Comparison of ENCODE assay signal across 11 mouse cellular contexts in genomic region chr6:121300504-121300903, GRCm38 (mm10). TPM values are rescaled to one million over a fixed set of nuclear protein-coding genes. Genes with fewer than 3 reads are reported as not detected.
DNase-seq lines count a peak whose midpoint lies in the region; ATAC-seq lines count a peak whose summit lies in the region.
"Had no signal": no experiment of that assay in that cellular context is flagged by ENCODE, and none has a peak within 500 bp of the region (broad histone marks: within the 10 kb centered on the region; RNA-seq: fewer than 3 reads in every experiment).

No protein-coding gene starts in this region.

- WGBS in heart, embryonic 15.5 days = 38% methylated on average over 9 of the region's 9 CpGs
- WGBS in embryonic facial prominence, embryonic 12.5 days = 44% methylated on average over 9 of the region's 9 CpGs
- 46% methylated on average over 9 of the region's 9 CpGs for WGBS in liver, embryonic 12.5 days (ENCODE audit: insufficient replicate concordance)
- WGBS in midbrain, embryonic 13.5 days = 70% methylated on average over 9 of the region's 9 CpGs

- no peak for ATAC-seq in heart, embryonic 15.5 days (replicated peaks; ENCODE audit: insufficient number of reproducible peaks, insufficient read depth, low FRiP score, low read depth)
- ATAC-seq in embryonic facial prominence, embryonic 12.5 days (ENCODE audit: insufficient number of reproducible peaks, insufficient read depth, low FRiP score, low TSS enrichment) = no peak
- ATAC-seq in liver, embryonic 12.5 days = peak; percentile 62
- no peak for ATAC-seq in frontal cortex, adult (ENCODE audit: low TSS enrichment)
- ATAC-seq in midbrain, embryonic 13.5 days = no peak
- ATAC-seq: midbrain, embryonic 16.5 days had no signal

- H3K36me3 ChIP-seq in heart, embryonic 15.5 days = no peaks in the 10 kb centered on the region
- H3K36me3 ChIP-seq in embryonic facial prominence, embryonic 12.5 days = no peaks in the 10 kb centered on the region
- no peaks in the 10 kb centered on the region for H3K36me3 ChIP-seq in liver, embryonic 12.5 days
- no peaks in the 10 kb centered on the region for H3K36me3 ChIP-seq in midbrain, embryonic 13.5 days

- no peak overlapping the region for H3K9ac ChIP-seq in heart, embryonic 15.5 days
- H3K9ac ChIP-seq in embryonic facial prominence, embryonic 12.5 days = no peak overlapping the region
- no peak overlapping the region for H3K9ac ChIP-seq in liver, embryonic 12.5 days
- H3K9ac ChIP-seq in midbrain, embryonic 13.5 days (replicated peaks) = no peak overlapping the region

- no peaks in the 10 kb centered on the region for H3K27me3 ChIP-seq in heart, embryonic 15.5 days
- H3K27me3 ChIP-seq in embryonic facial prominence, embryonic 12.5 days = no peaks in the 10 kb centered on the region
- peaks cover 17% of the 10 kb centered on the region for H3K27me3 ChIP-seq in liver, embryonic 12.5 days (replicated peaks)
- H3K27me3 ChIP-seq in midbrain, embryonic 13.5 days = 0 out of 2 replicates have a peak, but pooled peaks cover 7% of the 10 kb centered on the region

- no peak for DNase-seq in heart, postnatal 10 days
- peak; percentile 93 for DNase-seq in kidney, adult 9 months
- DNase-seq in adipocyte (ENCODE audit: low spot score) = no peak
- DNase-seq: gastrocnemius, postnatal 36 days had no signal

- H3K4me3 ChIP-seq in heart, embryonic 15.5 days = peak overlapping the region; percentile 22
- no peak overlapping the region for H3K4me3 ChIP-seq in embryonic facial prominence, embryonic 12.5 days
- peak overlapping the region; percentile 22; the same call in 1 of the 2 replicates for H3K4me3 ChIP-seq in liver, embryonic 12.5 days
- H3K4me3 ChIP-seq in midbrain, embryonic 13.5 days (replicated peaks) = no peak overlapping the region

- peaks cover 12% of the 10 kb centered on the region for H3K4me1 ChIP-seq in heart, embryonic 15.5 days (replicated peaks)
- H3K4me1 ChIP-seq in embryonic facial prominence, embryonic 12.5 days = peaks cover 11% of the 10 kb centered on the region; the same call in 1 of the 2 replicates
- no peaks in the 10 kb centered on the region for H3K4me1 ChIP-seq in liver, embryonic 12.5 days
- peaks cover 7% of the 10 kb centered on the region for H3K4me1 ChIP-seq in midbrain, embryonic 13.5 days (replicated peaks)

- intact Hi-C loops in heart, postnatal 10 days (cut with DNase I) = no loop called here

- peak overlapping the region; percentile 44 for H3K4me2 ChIP-seq in heart, embryonic 15.5 days
- H3K4me2 ChIP-seq in embryonic facial prominence, embryonic 12.5 days (replicated peaks) = peak overlapping the region; percentile 29; the same call in 1 of the 2 replicates
- peak overlapping the region; percentile 33 for H3K4me2 ChIP-seq in liver, embryonic 12.5 days
- H3K4me2 ChIP-seq in midbrain, embryonic 13.5 days (replicated peaks) = no peak overlapping the region

- H3K27ac ChIP-seq in heart, embryonic 15.5 days = peak overlapping the region; percentile 44
- H3K27ac ChIP-seq in embryonic facial prominence, embryonic 12.5 days = no peak overlapping the region
- H3K27ac ChIP-seq in liver, embryonic 12.5 days = peak overlapping the region; percentile 56; the same call in 1 of the 2 replicates
- no peak overlapping the region for H3K27ac ChIP-seq in midbrain, embryonic 13.5 days

- no peaks in the 10 kb centered on the region for H3K9me3 ChIP-seq in heart, embryonic 15.5 days (replicated peaks)
- no peaks in the 10 kb centered on the region for H3K9me3 ChIP-seq in embryonic facial prominence, embryonic 12.5 days
- no peaks in the 10 kb centered on the region for H3K9me3 ChIP-seq in liver, embryonic 12.5 days (replicated peaks)
- H3K9me3 ChIP-seq in midbrain, embryonic 13.5 days = no peaks in the 10 kb centered on the region

RNA-seq across cellular contexts. Expression of gene Slc6a13, which starts 0.5 kb away (rescaled TPM):
- 5.6 and 5.7 TPM in 2 replicates for polyA plus RNA-seq in heart, embryonic 15.5 days (2015; fragmentation: Nextera tagmentation; extraction: Ambion mirVana)
- 1 to 10 TPM; 1.2 to 2.0 TPM for total RNA-seq in heart, postnatal 10 days (2021)
- 2.2 and 2.8 TPM in 2 replicates for polyA plus RNA-seq in embryonic facial prominence, embryonic 12.5 days (2016; fragmentation: Nextera tagmentation; extraction: Ambion mirVana)
- 15.6 and 17.7 TPM in 2 replicates for polyA plus RNA-seq in liver, embryonic 12.5 days (2016; fragmentation: Nextera tagmentation; extraction: Ambion mirVana)
- 19.7 and 23.8 TPM in 2 replicates for polyA plus RNA-seq in midbrain, embryonic 13.5 days (2015; fragmentation: Nextera tagmentation; extraction: Ambion mirVana)

RNA-seq across cellular contexts. Expression of gene Slc6a12, which starts 42.4 kb away (rescaled TPM):
- not detected in 2 replicates for polyA plus RNA-seq in heart, embryonic 15.5 days (2015; fragmentation: Nextera tagmentation; extraction: Ambion mirVana)
- total RNA-seq in heart, postnatal 10 days (2021) = not detected
- polyA plus RNA-seq in embryonic facial prominence, embryonic 12.5 days (2016; fragmentation: Nextera tagmentation; extraction: Ambion mirVana) = 0.69 TPM in 1 of 2 replicates, not detected in the other
- polyA plus RNA-seq in liver, embryonic 12.5 days (2016; fragmentation: Nextera tagmentation; extraction: Ambion mirVana) = 0.87 and 0.94 TPM in 2 replicates
- 0.52 and 1.3 TPM in 2 replicates for polyA plus RNA-seq in midbrain, embryonic 13.5 days (2015; fragmentation: Nextera tagmentation; extraction: Ambion mirVana)

RNA-seq across cellular contexts. Expression of gene Usp18, which starts 54.8 kb away (rescaled TPM):
- polyA plus RNA-seq in heart, embryonic 15.5 days (2015; fragmentation: Nextera tagmentation; extraction: Ambion mirVana) = 1.7 and 3.6 TPM in 2 replicates
- 1 to 10 TPM in 1 of 2 experiments, under 1 TPM in 1; 0.82 to 1.2 TPM for total RNA-seq in heart, postnatal 10 days (2021)
- polyA plus RNA-seq in embryonic facial prominence, embryonic 12.5 days (2016; fragmentation: Nextera tagmentation; extraction: Ambion mirVana) = 0.93 and 1.6 TPM in 2 replicates
- polyA plus RNA-seq in liver, embryonic 12.5 days (2016; fragmentation: Nextera tagmentation; extraction: Ambion mirVana) = 5.0 and 5.9 TPM in 2 replicates
- 0.89 and 0.98 TPM in 2 replicates for polyA plus RNA-seq in midbrain, embryonic 13.5 days (2015; fragmentation: Nextera tagmentation; extraction: Ambion mirVana)
- total RNA-seq: left cerebral cortex, postnatal 14 days had no signal

Comparison
In these comparisons a context has a peak if more than half of its experiments do, and no peak if none do; other contexts are left out.
1. H3K27ac ChIP-seq: peak in heart, embryonic 15.5 days (single experiment) and liver, embryonic 12.5 days (single experiment); none in embryonic facial prominence, embryonic 12.5 days (single experiment) and midbrain, embryonic 13.5 days (single experiment).
2. H3K4me3 ChIP-seq: peak in heart, embryonic 15.5 days (single experiment) and liver, embryonic 12.5 days (single experiment); none in embryonic facial prominence, embryonic 12.5 days (single experiment) and midbrain, embryonic 13.5 days (single experiment).